Mouse (Mus musculus) heart, embryonic 16.5 days (tissue): ENCODE results near the gene Olfr358. TPM values are rescaled to one million over a fixed set of nuclear protein-coding genes. Genes with fewer than 3 reads are reported as not detected.

Experiments used
- ATAC-seq: fragments of 200-750 bp; cut with Nextera tagmentation; replicated peaks from 2 replicates; pipeline ENCODE4 v1.8.0; 2017; ENCODE audit warnings: moderate number of reproducible peaks; ENCODE audit not compliant: insufficient read depth, low FRiP score; ENCODE audit errors: extremely low read depth
- H3K27ac ChIP-seq: fragments of 300-500 bp; sonication (generic); 2 replicates; pipeline ENCODE4 v1.5.1; 2014; ENCODE audit warnings: mild to moderate bottlenecking, low read length, control low read depth, moderate library complexity
- H3K27me3 ChIP-seq: fragments of 300-500 bp; sonication (generic); 2 replicates; pipeline ENCODE4 v1.6.1; 2014; ENCODE audit warnings: low read length, mixed read lengths; ENCODE audit not compliant: control insufficient read depth, insufficient read depth
- H3K36me3 ChIP-seq: fragments of 300-500 bp; sonication (generic); 2 replicates; pipeline ENCODE4 v1.6.1; 2014; ENCODE audit not compliant: control insufficient read depth, insufficient read depth
- H3K4me1 ChIP-seq: fragments of 300-500 bp; sonication (generic); 2 replicates; pipeline ENCODE4 v1.6.1; 2014; ENCODE audit warnings: low read length, mixed read lengths; ENCODE audit not compliant: control insufficient read depth, insufficient read depth
- H3K4me2 ChIP-seq: fragments of 300-500 bp; sonication (generic); 2 replicates; pipeline ENCODE4 v1.6.1; 2014; ENCODE audit warnings: low read depth, mild to moderate bottlenecking, control low read depth, low read length
- H3K4me3 ChIP-seq: fragments of 300-500 bp; sonication (generic); 2 replicates; pipeline ENCODE4 v1.5.1; 2014; ENCODE audit warnings: mild to moderate bottlenecking, control low read depth, low read length
- H3K9ac ChIP-seq: fragments of 300-500 bp; sonication (generic); 2 replicates; pipeline ENCODE4 v1.6.1; 2014; ENCODE audit warnings: low read length, control low read depth
- H3K9me3 ChIP-seq: fragments of 300-500 bp; sonication (generic); replicated peaks from 2 replicates; pipeline ENCODE4 v1.6.1; 2016; ENCODE audit warnings: low read length; ENCODE audit not compliant: control insufficient read depth
- WGBS: fragments of 180-500 bp; shearing (Covaris S2); extraction: QIAGEN DNeasy Blood & Tissue Kit; methylation state at CpG from one replicate; pipeline ENCODE4 v1.1.7; 2014; 5-methylcytosine and 5-hydroxymethylcytosine counted together
- polyA plus RNA-seq: library from polyadenylated mRNA; unstranded; fragments of >200 nt; fragmentation: Nextera tagmentation; extraction: Ambion mirVana; gene quantifications from 2 replicates; pipeline ENCODE4 v1.2.1, GENCODE M21; 2015

Gene Olfr358
- not detected in 2 replicates for polyA plus RNA-seq

DNA sequence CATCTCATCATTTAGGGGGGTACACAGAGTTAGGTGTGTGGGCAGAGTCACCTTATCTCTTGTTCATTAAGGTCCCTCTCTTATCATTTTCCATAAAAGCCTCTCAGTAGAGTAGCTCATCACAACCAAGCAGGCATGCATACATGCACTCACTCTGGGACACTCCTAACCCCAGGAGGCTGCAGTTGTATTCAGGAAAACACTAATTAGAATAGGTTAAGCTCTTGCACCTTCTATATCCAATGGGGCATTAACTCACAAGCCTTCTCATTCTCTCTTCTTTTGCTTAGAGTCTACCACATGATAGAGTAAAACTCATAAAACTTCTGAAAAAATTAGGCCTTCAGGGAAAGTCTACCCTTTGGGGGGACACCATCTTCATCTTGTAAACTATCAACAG lies at the start of gene Olfr358:
Olfr358 (minus strand) TSS at position 101 of the 400 bp plus-strand sequence.
- Histone ChIP-seq H3K36me3 (no peaks in the 10 kb centered on the region), H3K9ac (no peak within 1 kb of the TSS), H3K4me1 (no peaks in the 10 kb centered on the region), H3K4me3 (no peak within 1 kb of the TSS), H3K27me3 (no peaks in the 10 kb centered on the region), H3K9me3 (no peaks in the 10 kb centered on the region), H3K4me2 (no peak within 1 kb of the TSS), H3K27ac (no peak within 1 kb of the TSS)
- no peak for ATAC-seq

DNA sequence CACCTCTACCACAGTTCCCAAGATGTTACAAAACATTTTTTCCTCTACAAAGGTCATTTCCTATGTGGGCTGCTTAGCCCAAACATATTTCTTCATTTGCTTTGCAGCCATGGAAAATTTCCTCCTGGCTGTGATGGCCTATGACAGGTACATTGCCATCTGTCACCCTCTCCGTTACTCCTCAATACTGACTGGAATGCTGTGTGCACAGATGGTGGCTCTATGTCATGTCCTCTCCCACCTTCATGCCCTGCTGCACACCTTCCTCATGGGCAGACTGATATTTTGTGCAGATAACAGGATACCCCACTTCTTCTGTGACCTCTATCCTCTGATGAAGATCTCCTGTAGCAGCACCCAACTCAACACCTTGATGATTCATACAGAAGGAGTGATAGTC lies 12.1 kb downstream of the Olfr358 start:
- no peaks in the 10 kb centered on the region for H3K27me3 ChIP-seq
- no peak overlapping the region for H3K9ac ChIP-seq
- no peaks in the 10 kb centered on the region for H3K4me1 ChIP-seq
- no peak overlapping the region for H3K4me2 ChIP-seq
- no peak overlapping the region for H3K27ac ChIP-seq
- H3K4me3 ChIP-seq: no peak overlapping the region
- 70% methylated on average over 1 of the region's 1 CpGs for WGBS
- 0 out of 2 replicates have a peak, but pooled peaks cover 3% of the 10 kb centered on the region for H3K9me3 ChIP-seq
- ATAC-seq: no peak
- no peaks in the 10 kb centered on the region for H3K36me3 ChIP-seq

DNA sequence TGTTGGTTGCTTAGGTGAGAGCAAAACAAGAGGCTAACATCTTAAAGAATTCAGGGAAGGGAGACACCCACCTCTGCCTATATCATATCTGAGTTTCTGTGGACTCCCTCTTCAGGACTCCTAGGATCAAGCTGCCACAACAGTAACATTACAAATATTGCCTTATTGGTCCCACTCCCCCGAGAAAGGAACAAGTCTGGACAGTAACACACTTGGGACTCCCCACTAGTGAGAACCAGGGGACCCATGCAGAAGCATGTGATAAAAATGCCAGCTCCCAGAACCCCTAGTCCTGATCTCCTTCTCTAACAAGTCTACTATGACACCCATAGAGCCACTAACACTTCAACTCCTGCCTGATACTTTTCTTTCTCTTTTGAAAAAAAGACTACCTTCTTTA lies 15.6 kb downstream of the Olfr358 start, which contains the start of gene Olfr357:
Olfr357 (plus strand) TSS at position 301 of the 400 bp plus-strand sequence.
- Histone ChIP-seq H3K9ac (no peak within 1 kb of the TSS), H3K9me3 (0 out of 2 replicates have a peak, but pooled peaks cover 3% of the 10 kb centered on the region), H3K27me3 (no peaks in the 10 kb centered on the region), H3K4me3 (no peak within 1 kb of the TSS), H3K4me2 (no peak within 1 kb of the TSS), H3K4me1 (no peaks in the 10 kb centered on the region), H3K27ac (no peak within 1 kb of the TSS), H3K36me3 (no peaks in the 10 kb centered on the region)
- WGBS: 50% methylated on average over 1 of the region's 1 CpGs
- no peak for ATAC-seq

Other genes with a start within 250 kb of the Olfr358 start
- gene Olfr348, start 225.1 kb downstream of the Olfr358 start, polyA plus RNA-seq: not detected in 2 replicates
- gene Olfr50, start 218.8 kb downstream of the Olfr358 start, polyA plus RNA-seq: not detected in 2 replicates
- not detected in 2 replicates for gene Olfr3, start 192.3 kb downstream of the Olfr358 start, polyA plus RNA-seq
- gene Olfr350, start 163.0 kb downstream of the Olfr358 start, polyA plus RNA-seq: not detected in 2 replicates
- not detected in 2 replicates for gene Olfr351, start 146.7 kb downstream of the Olfr358 start, polyA plus RNA-seq
- gene Olfr352, start 140.9 kb downstream of the Olfr358 start, polyA plus RNA-seq: not detected in 2 replicates
- gene Olfr353, start 116.4 kb downstream of the Olfr358 start, polyA plus RNA-seq: not detected in 2 replicates
- gene Olfr354, start 103.7 kb downstream of the Olfr358 start, polyA plus RNA-seq: not detected in 2 replicates
- not detected in 2 replicates for gene Olfr355, start 80.4 kb downstream of the Olfr358 start, polyA plus RNA-seq
- not detected in 2 replicates for gene Olfr356, start 72.2 kb downstream of the Olfr358 start, polyA plus RNA-seq
- not detected in 2 replicates for gene Olfr357, start 15.5 kb downstream of the Olfr358 start, polyA plus RNA-seq
- not detected in 2 replicates for gene Olfr360, start 56.4 kb upstream of the Olfr358 start, polyA plus RNA-seq
- not detected in 2 replicates for gene Olfr361, start 80.0 kb upstream of the Olfr358 start, polyA plus RNA-seq
- not detected in 2 replicates for gene Olfr362, start 108.6 kb upstream of the Olfr358 start, polyA plus RNA-seq
- not detected in 2 replicates for gene Olfr364-ps1, start 130.0 kb upstream of the Olfr358 start, polyA plus RNA-seq
- gene Olfr365, start 178.9 kb upstream of the Olfr358 start, polyA plus RNA-seq: not detected in 2 replicates
- not detected in 2 replicates for gene Olfr366, start 202.2 kb upstream of the Olfr358 start, polyA plus RNA-seq